In the genomic region with DNA sequence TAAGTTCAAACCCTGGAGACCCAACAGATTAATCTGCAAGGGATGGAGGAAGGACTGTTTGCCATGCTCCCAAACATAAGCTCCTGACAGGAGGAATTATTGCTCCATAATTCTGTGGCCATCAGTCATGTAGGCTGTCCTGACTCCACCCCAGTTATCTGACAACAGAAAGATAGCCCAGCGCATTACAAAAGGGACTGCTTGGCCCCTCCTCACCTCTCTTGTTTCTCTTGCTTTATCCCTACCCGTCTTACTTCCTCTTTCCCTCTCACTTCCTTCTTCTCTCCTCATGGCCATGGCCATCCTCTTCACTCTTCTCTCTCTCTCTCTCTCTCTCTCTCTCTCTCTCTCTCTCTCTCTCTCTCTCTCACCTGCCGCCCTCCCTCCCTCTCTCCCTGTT, we compare ENCODE assay signal across 15 mouse cellular contexts.
"Had no signal": no experiment of that assay in that cellular context is flagged by ENCODE, and none has a peak within 500 bp of the region (broad histone marks: within the 10 kb centered on the region; RNA-seq: fewer than 3 reads in every experiment).

No protein-coding gene starts in this region.

- H3K4me3 ChIP-seq: midbrain, embryonic 10.5 days; midbrain, embryonic 13.5 days; midbrain, embryonic 15.5 days; neural tube, embryonic 13.5 days; neural tube, embryonic 15.5 days; stomach, embryonic 15.5 days had no signal

- H3K9me3 ChIP-seq: midbrain, embryonic 10.5 days; midbrain, embryonic 13.5 days; midbrain, embryonic 15.5 days; neural tube, embryonic 13.5 days; neural tube, embryonic 15.5 days; stomach, embryonic 15.5 days had no signal

- H3K9ac ChIP-seq: lung, embryonic 14.5 days; midbrain, embryonic 13.5 days; midbrain, embryonic 15.5 days; neural tube, embryonic 13.5 days; neural tube, embryonic 15.5 days; stomach, embryonic 15.5 days had no signal

- H3K27ac ChIP-seq: midbrain, embryonic 10.5 days; midbrain, embryonic 13.5 days; midbrain, embryonic 15.5 days; neural tube, embryonic 13.5 days; neural tube, embryonic 15.5 days; stomach, embryonic 15.5 days; stomach, postnatal 0 days had no signal

- H3K4me2 ChIP-seq: lung, embryonic 14.5 days; midbrain, embryonic 13.5 days; midbrain, embryonic 15.5 days; neural tube, embryonic 13.5 days; neural tube, embryonic 15.5 days; stomach, embryonic 15.5 days had no signal

- H3K4me1 ChIP-seq: midbrain, embryonic 10.5 days; midbrain, embryonic 13.5 days; midbrain, embryonic 15.5 days; neural tube, embryonic 13.5 days; neural tube, embryonic 15.5 days; stomach, embryonic 15.5 days had no signal

- DNase-seq: lung, adult 18-20 months; lung, embryonic 14.5 days; lung, postnatal 10 days; lung, postnatal 4 days; right cerebral cortex, postnatal 14 days; thymus, adult 2 months; thymus, postnatal 25 days; thymus, postnatal 4 days had no signal

- H3K36me3 ChIP-seq: midbrain, embryonic 10.5 days; midbrain, embryonic 13.5 days; midbrain, embryonic 15.5 days; neural tube, embryonic 13.5 days; neural tube, embryonic 15.5 days; stomach, embryonic 15.5 days had no signal

- ATAC-seq: midbrain, embryonic 13.5 days; midbrain, embryonic 15.5 days had no signal

- H3K27me3 ChIP-seq: midbrain, embryonic 13.5 days; midbrain, embryonic 15.5 days; neural tube, embryonic 13.5 days; neural tube, embryonic 15.5 days; stomach, embryonic 15.5 days had no signal
